Mouse (Mus musculus) heart, embryonic 10.5 days (tissue): ENCODE data around the gene Rad50. TPM values are rescaled to one million over a fixed set of nuclear protein-coding genes. Genes with fewer than 3 reads are reported as not detected.

Experiments used
- DNase-seq: peaks from one replicate; pipeline ENCODE4 v3.0.0-alpha.2; 2017; ENCODE audit warnings: low spot score
- H3K27ac ChIP-seq: fragments of 300-500 bp; sonication (generic); 2 replicates; pipeline ENCODE4 v1.5.1; 2016; ENCODE audit warnings: mild to moderate bottlenecking
- H3K27me3 ChIP-seq: fragments of 300-500 bp; sonication (generic); 2 replicates; pipeline ENCODE4 v1.6.1; 2016; ENCODE audit warnings: mild to moderate bottlenecking; ENCODE audit not compliant: poor library complexity, insufficient read depth, severe bottlenecking
- H3K36me3 ChIP-seq: fragments of 300-500 bp; sonication (generic); 2 replicates; pipeline ENCODE4 v1.6.1; 2016; ENCODE audit warnings: mild to moderate bottlenecking, moderate library complexity
- H3K4me1 ChIP-seq: fragments of 300-500 bp; sonication (generic); 2 replicates; pipeline ENCODE4 v1.6.1; 2016; ENCODE audit warnings: mild to moderate bottlenecking
- H3K4me3 ChIP-seq: fragments of 300-500 bp; sonication (generic); 2 replicates; pipeline ENCODE4 v1.5.1; 2016; ENCODE audit warnings: mild to moderate bottlenecking, moderate library complexity
- H3K9me3 ChIP-seq: fragments of 300-500 bp; sonication (generic); 2 replicates; pipeline ENCODE4 v1.6.1; 2016; ENCODE audit warnings: mild to moderate bottlenecking, moderate library complexity
- WGBS: fragments of 180-500 bp; shearing (Covaris S2); methylation state at CpG from one replicate; pipeline ENCODE4 v1.1.7; 2016; 5-methylcytosine and 5-hydroxymethylcytosine counted together
- polyA plus RNA-seq: library from polyadenylated mRNA; unstranded; fragments of >200 nt; fragmentation: Nextera tagmentation; extraction: Ambion mirVana; gene quantifications from 2 replicates; pipeline ENCODE4 v1.2.1, GENCODE M21; 2016

Gene Rad50
- polyA plus RNA-seq, 1 experiment from 2014 or later, result 26.5 TPM

DNA sequence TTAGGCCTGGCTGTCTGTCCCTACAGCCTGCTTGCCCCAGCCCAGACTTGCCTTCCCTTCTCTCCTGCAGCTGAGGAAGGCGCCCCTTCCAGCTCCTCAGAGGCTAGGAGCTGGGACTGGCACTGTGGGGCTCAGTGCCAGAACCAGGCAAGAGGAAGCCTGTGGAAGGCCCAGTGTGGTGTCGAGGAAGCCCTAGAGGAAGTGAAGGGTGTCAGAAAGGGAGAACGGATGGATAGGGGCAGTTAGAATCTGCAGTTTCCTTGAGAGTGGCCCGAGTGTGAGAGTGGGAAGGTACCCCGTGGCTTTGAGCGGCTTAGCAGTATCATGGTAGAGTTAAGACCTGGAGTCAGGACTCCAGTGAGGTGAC, 84.7 kb downstream of the Rad50 start:
- peaks cover 28% of the 10 kb centered on the region; the same call in 1 of the 2 replicates for H3K4me1 ChIP-seq
- H3K4me3 ChIP-seq, result no peak overlapping the region
- H3K36me3 ChIP-seq, result no peaks in the 10 kb centered on the region
- H3K27me3 ChIP-seq, result no peaks in the 10 kb centered on the region
- DNase-seq, result no peak
- 68% methylated on average over 6 of the region's 6 CpGs for WGBS
- H3K27ac ChIP-seq, result no peak overlapping the region
- H3K9me3 ChIP-seq, result no peaks in the 10 kb centered on the region

DNA sequence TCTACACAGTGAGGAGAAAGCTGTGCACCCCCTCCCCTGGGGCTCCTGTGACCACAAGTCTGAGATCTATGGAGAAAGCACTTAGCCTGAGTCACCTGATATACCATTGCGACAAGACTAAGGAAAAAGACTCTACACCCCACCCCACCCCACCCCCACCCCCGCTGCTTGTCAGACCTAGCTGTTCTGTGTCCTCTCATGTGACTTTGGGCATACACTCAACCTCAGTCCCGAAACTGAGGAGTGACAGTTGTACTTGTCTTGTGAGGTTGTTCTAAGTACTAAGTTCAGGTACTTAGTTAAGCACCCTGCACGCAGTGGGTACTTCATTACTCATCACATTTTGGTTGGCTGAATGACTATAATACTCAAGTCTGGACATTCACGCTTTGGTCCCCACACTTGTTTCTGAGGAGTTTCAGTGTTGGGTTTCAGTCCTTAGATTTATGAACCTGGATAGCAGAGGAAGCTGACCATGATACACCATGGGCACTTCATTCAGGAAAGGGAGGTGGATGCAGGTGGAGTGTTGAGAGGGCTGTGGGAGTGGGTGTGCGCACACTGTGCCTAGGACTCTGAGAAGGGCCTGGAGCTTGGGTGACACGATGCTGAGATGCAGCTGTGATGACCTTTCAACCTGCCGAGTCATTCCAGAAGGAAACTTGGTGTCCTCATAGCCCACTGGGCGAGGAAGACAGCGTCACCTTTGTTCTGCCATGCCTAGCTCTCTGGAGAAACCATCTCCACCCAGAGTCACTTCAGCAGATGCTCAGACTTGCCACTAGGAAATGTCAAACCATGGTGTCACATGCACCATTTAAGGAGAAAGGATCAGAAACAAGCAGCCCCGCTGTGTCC, 85.3 kb downstream of the Rad50 start:
- no peak overlapping the region for H3K4me3 ChIP-seq
- H3K36me3 ChIP-seq, result no peaks in the 10 kb centered on the region
- no peak for DNase-seq
- H3K9me3 ChIP-seq, result no peaks in the 10 kb centered on the region
- no peaks in the 10 kb centered on the region for H3K27me3 ChIP-seq
- H3K4me1 ChIP-seq, result peaks cover 25% of the 10 kb centered on the region; the same call in 1 of the 2 replicates
- WGBS, result 77% methylated on average over 11 of the region's 11 CpGs
- no peak overlapping the region for H3K27ac ChIP-seq

DNA sequence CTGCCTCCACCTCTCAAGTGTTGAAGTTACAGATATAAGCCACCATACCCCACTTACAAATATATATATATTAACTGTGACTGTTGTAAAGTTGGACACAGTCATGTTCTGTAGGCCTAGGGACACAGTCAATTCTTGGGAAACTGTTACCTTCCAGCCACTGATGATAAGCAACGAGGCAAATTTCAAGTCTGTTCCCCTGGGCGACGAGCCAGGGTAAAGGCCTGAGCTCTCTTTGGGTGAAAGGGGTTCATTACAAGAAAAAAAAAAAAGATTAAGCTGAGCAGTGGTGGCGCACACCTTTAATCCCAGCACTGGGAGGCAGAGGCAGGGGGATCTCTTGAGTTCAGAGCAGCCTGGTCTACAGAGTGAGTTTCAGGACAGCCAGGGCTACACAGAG, 87.0 kb downstream of the Rad50 start:
- Histone ChIP-seq H3K9me3 (no peaks in the 10 kb centered on the region), H3K4me1 (peaks cover 19% of the 10 kb centered on the region; the same call in 1 of the 2 replicates), H3K27me3 (no peaks in the 10 kb centered on the region), H3K4me3 (no peak overlapping the region), H3K27ac (no peak overlapping the region), H3K36me3 (no peaks in the 10 kb centered on the region)
- DNase-seq, result no peak
- WGBS, result 87% methylated on average over 4 of the region's 4 CpGs

DNA sequence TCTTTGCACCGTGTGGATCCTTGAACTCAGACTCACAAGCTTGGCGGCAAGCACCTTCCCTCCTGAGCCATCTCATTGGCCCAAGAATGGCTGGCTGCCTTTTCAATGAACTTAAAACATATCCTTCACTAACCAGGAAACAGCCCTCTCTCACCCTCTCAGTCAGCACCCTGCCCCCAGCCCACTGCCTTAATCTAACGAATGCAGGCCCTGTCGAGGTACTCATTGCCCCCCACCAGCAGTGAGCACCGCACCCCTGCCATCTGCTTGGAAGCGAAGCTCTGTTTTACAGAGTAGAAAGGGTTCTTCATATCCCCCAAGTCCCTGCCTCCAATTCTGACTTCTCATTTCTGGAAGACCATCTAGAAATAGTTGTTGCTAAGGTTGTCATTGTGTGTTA, 87.7 kb downstream of the Rad50 start:
- Histone ChIP-seq H3K36me3 (no peaks in the 10 kb centered on the region), H3K4me1 (peaks cover 19% of the 10 kb centered on the region; the same call in 1 of the 2 replicates), H3K27ac (no peak overlapping the region), H3K4me3 (no peak overlapping the region), H3K9me3 (no peaks in the 10 kb centered on the region), H3K27me3 (no peaks in the 10 kb centered on the region)
- WGBS, result 57% methylated on average over 6 of the region's 6 CpGs
- no peak for DNase-seq

DNA sequence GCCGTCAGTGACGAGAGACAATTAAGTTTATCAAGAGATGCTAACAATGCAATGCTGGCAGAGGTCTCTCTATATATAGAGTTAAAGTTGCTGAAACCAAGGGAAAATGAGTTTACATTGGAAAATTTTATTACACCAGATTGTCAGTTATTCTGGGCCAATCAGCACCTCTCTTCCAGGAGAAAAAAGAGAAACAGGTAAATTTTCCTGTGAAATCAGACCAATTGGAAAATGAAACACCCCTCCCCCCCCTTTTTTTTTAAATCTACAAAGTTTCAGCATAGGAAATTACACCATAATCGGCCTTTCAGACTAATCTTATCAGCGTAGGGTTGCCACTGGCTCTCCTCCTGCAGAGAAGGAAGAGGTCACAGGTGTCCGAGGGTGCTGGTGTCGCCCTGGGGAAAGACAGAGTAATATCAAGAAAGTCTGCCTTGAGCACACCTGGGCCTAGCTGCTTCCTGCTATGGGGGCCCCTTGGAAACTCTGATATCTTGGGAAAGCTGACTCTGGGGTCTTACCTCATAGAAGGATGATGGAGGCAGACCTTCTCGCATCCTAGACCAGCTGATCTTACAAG, 88.4 kb downstream of the Rad50 start, which contains the start of gene Il4:
TSS of gene Il4 (minus strand) at position 51 of the 580 bp plus-strand sequence.
- Histone ChIP-seq H3K27me3 (no peaks in the 10 kb centered on the region), H3K9me3 (no peaks in the 10 kb centered on the region), H3K4me1 (peaks cover 19% of the 10 kb centered on the region; the same call in 1 of the 2 replicates), H3K4me3 (no peak within 1 kb of the TSS), H3K36me3 (no peaks in the 10 kb centered on the region), H3K27ac (no peak within 1 kb of the TSS)
- no peak for DNase-seq
- 63% methylated on average over 7 of the region's 7 CpGs for WGBS

DNA sequence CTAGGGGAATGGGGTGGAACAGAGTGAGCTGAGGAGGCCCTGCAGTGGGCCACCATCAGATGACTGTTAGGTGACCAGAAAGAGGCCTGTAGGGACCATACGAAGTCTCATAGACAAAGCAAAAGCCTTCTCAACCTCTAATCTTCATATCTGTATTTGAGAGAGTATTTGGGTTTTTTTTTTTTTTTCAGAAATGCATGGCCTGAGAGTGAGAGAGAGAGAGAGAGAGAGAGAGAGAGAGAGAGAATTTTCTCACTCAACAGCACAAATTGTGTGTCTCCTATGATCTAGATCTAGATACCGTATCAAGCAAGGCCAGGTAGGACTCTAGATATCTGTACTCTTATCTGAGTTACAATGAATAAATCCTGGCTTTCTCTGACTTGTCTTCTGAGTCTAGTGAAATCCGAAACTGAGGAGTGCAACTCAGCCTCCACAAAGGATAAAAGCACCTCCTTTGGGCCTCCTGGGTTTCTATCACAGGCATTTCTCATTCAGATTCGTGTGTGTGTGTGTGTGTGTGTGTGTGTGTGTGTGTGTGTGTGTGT, 89.5 kb downstream of the Rad50 start:
- no peak overlapping the region for H3K4me3 ChIP-seq
- no peaks in the 10 kb centered on the region for H3K36me3 ChIP-seq
- WGBS, result 71% methylated on average over 4 of the region's 4 CpGs
- peaks cover 19% of the 10 kb centered on the region; the same call in 1 of the 2 replicates for H3K4me1 ChIP-seq
- no peak overlapping the region for H3K27ac ChIP-seq
- no peak for DNase-seq
- no peaks in the 10 kb centered on the region for H3K9me3 ChIP-seq
- H3K27me3 ChIP-seq, result no peaks in the 10 kb centered on the region

DNA sequence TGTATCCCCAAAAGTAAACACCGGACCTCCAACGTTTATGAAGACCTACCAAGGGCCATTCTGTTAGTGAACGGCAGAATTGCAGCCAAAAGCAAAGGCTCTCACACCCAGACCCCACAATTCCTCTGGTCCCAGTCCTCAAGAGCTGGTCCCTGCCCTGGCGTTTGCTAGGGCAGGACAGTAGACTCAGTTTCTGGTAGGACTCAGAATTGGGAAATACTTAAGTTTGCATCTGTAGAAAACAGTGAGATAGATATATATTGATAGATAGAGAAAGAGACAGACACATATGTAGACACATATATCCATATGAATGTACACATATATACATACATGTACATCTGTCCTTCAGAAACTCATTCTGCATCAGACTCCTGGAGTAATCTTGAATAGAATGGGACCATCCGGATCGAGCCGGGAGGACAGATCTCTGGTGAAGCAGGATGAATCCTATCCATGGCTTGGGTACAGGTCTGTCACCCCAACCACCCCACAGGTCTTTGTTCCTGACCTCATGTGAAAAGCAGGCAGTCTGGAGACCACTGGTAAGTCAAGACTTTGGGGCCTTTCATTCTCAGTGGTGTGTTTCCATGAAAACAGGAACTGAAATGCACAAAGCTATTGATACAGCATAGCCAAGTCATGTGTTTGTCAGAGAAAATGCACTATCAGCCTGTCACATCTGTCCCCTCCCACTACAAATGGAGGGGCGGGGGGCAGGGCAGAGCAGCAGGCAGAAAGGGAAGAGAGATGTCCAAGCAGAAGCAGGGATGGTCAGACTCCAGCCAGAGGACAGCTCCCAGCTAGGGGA, 90.2 kb downstream of the Rad50 start:
- Histone ChIP-seq H3K9me3 (no peaks in the 10 kb centered on the region), H3K27me3 (no peaks in the 10 kb centered on the region), H3K4me1 (peaks cover 19% of the 10 kb centered on the region; the same call in 1 of the 2 replicates), H3K4me3 (no peak overlapping the region), H3K27ac (no peak overlapping the region), H3K36me3 (no peaks in the 10 kb centered on the region)
- no peak for DNase-seq
- WGBS, result 77% methylated on average over 8 of the region's 8 CpGs

DNA sequence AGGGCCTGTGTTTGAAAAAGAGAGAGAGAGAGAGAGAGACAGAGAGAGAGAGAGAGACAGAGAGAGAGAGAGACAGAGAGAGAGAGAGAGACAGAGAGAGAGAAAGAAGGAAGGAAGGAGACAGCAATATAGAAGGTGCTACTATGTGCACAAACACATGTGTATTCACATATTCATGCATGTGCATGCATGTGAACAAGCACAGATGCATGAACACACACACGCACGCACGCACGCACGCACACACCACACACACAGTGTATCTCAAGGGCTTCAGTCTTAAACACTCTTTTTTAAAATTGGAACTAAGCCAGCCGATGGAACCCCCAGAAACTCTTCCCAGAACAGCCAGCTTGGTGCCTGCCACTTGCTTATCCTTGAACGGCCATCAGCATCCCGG, 91.5 kb downstream of the Rad50 start:
- H3K36me3 ChIP-seq, result no peaks in the 10 kb centered on the region
- H3K9me3 ChIP-seq, result no peaks in the 10 kb centered on the region
- no peak overlapping the region for H3K27ac ChIP-seq
- DNase-seq, result no peak
- no peak overlapping the region for H3K4me3 ChIP-seq
- WGBS, result 93% methylated on average over 8 of the region's 8 CpGs
- H3K27me3 ChIP-seq, result no peaks in the 10 kb centered on the region
- H3K4me1 ChIP-seq, result peaks cover 10% of the 10 kb centered on the region; the same call in 1 of the 2 replicates

DNA sequence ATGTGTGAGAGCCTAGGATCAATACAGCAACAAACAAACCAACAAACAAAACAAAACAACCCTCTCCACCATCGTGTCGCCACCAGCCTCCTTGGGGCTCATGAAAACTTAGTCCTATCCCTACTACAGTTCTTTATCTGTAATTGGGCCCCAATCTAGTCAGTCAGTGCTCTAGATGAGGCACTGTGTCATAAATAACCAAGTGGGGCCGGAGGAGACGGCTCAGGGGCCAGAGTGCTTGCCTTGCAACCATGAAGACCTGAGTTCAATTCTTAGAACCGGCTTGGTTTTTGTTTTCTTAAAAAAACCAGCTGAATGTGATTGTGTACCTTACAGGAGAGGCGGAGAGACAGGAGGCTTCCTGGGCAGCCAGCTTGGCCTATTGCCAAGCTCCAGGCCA, 91.9 kb downstream of the Rad50 start:
- no peaks in the 10 kb centered on the region for H3K9me3 ChIP-seq
- H3K4me3 ChIP-seq, result no peak overlapping the region
- peaks cover 10% of the 10 kb centered on the region; the same call in 1 of the 2 replicates for H3K4me1 ChIP-seq
- H3K27me3 ChIP-seq, result no peaks in the 10 kb centered on the region
- 71% methylated on average over 6 of the region's 6 CpGs for WGBS
- DNase-seq, result no peak
- no peak overlapping the region for H3K27ac ChIP-seq
- H3K36me3 ChIP-seq, result no peaks in the 10 kb centered on the region

DNA sequence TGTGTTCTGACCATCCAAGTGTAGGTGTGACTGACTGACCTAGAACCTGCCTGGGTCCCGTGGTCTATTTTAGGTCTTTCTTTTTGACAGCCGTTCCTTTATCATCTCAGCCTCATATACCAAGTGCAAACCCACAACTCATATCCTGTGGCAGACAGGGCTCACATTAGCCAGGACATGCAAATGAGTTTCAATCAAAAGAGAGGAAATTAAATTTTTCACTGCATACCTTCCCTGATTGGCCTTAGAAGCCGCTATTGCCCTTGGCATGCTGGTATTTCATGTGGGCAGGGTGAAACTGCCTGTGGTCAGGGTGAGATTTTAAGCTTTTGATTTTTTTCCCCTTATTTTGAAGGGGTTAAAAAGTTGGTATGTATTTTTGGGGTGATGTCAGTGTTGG, 97.4 kb downstream of the Rad50 start:
- H3K36me3 ChIP-seq, result no peaks in the 10 kb centered on the region
- H3K4me3 ChIP-seq, result no peak overlapping the region
- 73% methylated on average over 3 of the region's 3 CpGs for WGBS
- no peak for DNase-seq
- H3K27me3 ChIP-seq, result no peaks in the 10 kb centered on the region
- no peaks in the 10 kb centered on the region for H3K9me3 ChIP-seq
- H3K27ac ChIP-seq, result no peak overlapping the region
- peaks cover 15% of the 10 kb centered on the region for H3K4me1 ChIP-seq

DNA sequence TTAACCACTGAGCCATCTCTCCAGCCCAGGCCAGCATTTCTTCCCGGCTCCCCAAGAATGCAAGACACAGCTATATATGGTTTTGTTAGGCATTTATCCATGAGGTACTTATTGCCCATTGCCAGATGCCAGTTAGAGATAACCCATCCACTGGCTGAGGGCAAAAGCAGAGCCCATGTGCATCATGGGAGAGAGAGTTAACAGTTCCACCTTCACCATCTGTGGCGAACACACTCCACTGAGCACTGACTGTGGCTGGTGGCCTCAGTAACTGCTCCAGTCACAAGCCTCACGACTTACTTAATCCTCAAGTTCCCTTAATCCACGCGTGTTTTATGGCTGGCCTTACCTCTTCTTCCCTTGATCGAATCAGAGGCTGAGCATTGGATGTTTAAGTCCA, 97.9 kb downstream of the Rad50 start:
- 79% methylated on average over 6 of the region's 6 CpGs for WGBS
- no peaks in the 10 kb centered on the region for H3K27me3 ChIP-seq

DNA sequence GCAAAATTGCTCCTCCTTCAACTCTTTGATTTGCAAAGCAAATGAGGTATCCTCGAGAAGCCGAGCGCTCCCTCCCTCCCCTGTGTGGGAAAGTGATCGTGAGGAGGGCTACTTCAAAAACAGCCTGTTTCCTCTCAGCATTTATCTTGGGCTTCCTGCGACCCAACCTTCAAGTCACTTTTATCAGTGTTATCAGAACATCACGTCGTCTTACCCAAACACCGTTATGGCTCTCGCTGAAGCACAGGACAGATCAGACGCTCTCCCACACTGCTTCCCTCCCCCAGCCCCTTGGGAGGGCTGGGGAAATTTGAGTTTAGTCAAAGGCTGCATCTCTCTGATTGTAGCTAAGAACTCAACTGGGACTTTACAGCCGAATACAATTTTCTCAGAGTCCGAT, 101.5 kb downstream of the Rad50 start:
- H3K27ac ChIP-seq, result 0 out of 2 replicates have a peak overlapping the region, but pooled peaks have one; percentile 0
- peak overlapping the region; percentile 33 for H3K4me3 ChIP-seq
- DNase-seq, result no peak
- peaks cover 15% of the 10 kb centered on the region for H3K4me1 ChIP-seq
- H3K9me3 ChIP-seq, result no peaks in the 10 kb centered on the region
- H3K36me3 ChIP-seq, result peaks cover 8% of the 10 kb centered on the region
- H3K27me3 ChIP-seq, result no peaks in the 10 kb centered on the region
- WGBS, result 3% methylated on average over 12 of the region's 12 CpGs

More for the DNA sequence above, 97.9 kb downstream of the Rad50 start:
- Histone ChIP-seq H3K4me3 (no peak overlapping the region), H3K4me1 (peaks cover 15% of the 10 kb centered on the region), H3K36me3 (no peaks in the 10 kb centered on the region), H3K9me3 (no peaks in the 10 kb centered on the region), H3K27ac (no peak overlapping the region)
- DNase-seq, result no peak
